Mouse (Mus musculus) neural tube, embryonic 11.5 days (tissue): Measurements from ENCODE around the gene Rab7. TPM values are rescaled to one million over a fixed set of nuclear protein-coding genes. Genes with fewer than 3 reads are reported as not detected.
A peak's percentile ranks its signal among the peaks of the same experiment; 100 is the strongest.

Source experiments
- ATAC-seq: fragments of 200-750 bp; cut with Nextera tagmentation; 2 replicates; pipeline ENCODE4 v1.8.0; 2017; ENCODE audit warnings: moderate number of reproducible peaks, mild to moderate bottlenecking, moderate TSS enrichment, moderate library complexity; ENCODE audit not compliant: insufficient read depth, low FRiP score, low TSS enrichment
- DNase-seq: peaks from one replicate; pipeline ENCODE4 v3.0.0-alpha.2; 2015; ENCODE audit warnings: low spot score
- H3K27ac ChIP-seq: fragments of 300-500 bp; sonication (generic); 2 replicates; pipeline ENCODE4 v1.5.1; 2014; ENCODE audit warnings: low read depth, mild to moderate bottlenecking, low read length
- H3K27me3 ChIP-seq: fragments of 300-500 bp; sonication (generic); 2 replicates; pipeline ENCODE4 v1.6.1; 2014; ENCODE audit warnings: mild to moderate bottlenecking, low read length, mixed read lengths; ENCODE audit not compliant: control insufficient read depth, insufficient read depth
- H3K36me3 ChIP-seq: fragments of 300-500 bp; sonication (generic); 2 replicates; pipeline ENCODE4 v1.6.1; 2014; ENCODE audit warnings: mild to moderate bottlenecking, low read length, moderate library complexity, mixed read lengths; ENCODE audit not compliant: control insufficient read depth, insufficient read depth
- H3K4me1 ChIP-seq: fragments of 300-500 bp; sonication (generic); 2 replicates; pipeline ENCODE4 v1.6.1; 2014; ENCODE audit warnings: low read length, mixed read lengths; ENCODE audit not compliant: control insufficient read depth, insufficient read depth
- H3K4me2 ChIP-seq: fragments of 300-500 bp; sonication (generic); 2 replicates; pipeline ENCODE4 v1.6.1; 2014; ENCODE audit warnings: low read depth, mild to moderate bottlenecking, moderate library complexity
- H3K4me3 ChIP-seq: fragments of 300-500 bp; sonication (generic); 2 replicates; pipeline ENCODE4 v1.5.1; 2014; ENCODE audit warnings: low read depth, low read length
- H3K9ac ChIP-seq: fragments of 300-500 bp; sonication (generic); 2 replicates; pipeline ENCODE4 v1.6.1; 2014; ENCODE audit warnings: mild to moderate bottlenecking, low read length
- H3K9me3 ChIP-seq: fragments of 300-500 bp; sonication (generic); 2 replicates; pipeline ENCODE4 v1.6.1; 2016; ENCODE audit warnings: low read length; ENCODE audit not compliant: control insufficient read depth
- WGBS: fragments of 180-500 bp; shearing (Covaris S2); extraction: QIAGEN DNeasy Blood & Tissue Kit; methylation state at CpG from one replicate; pipeline ENCODE4 v1.1.7; 2014; 5-methylcytosine and 5-hydroxymethylcytosine counted together
- polyA plus RNA-seq: library from polyadenylated mRNA; unstranded; fragments of >200 nt; fragmentation: Nextera tagmentation; extraction: Ambion mirVana; gene quantifications from 2 replicates; pipeline ENCODE4 v1.2.1, GENCODE M21; 2014

Rab7 gene
- polyA plus RNA-seq, result 275 and 276 TPM in 2 replicates

DNA sequence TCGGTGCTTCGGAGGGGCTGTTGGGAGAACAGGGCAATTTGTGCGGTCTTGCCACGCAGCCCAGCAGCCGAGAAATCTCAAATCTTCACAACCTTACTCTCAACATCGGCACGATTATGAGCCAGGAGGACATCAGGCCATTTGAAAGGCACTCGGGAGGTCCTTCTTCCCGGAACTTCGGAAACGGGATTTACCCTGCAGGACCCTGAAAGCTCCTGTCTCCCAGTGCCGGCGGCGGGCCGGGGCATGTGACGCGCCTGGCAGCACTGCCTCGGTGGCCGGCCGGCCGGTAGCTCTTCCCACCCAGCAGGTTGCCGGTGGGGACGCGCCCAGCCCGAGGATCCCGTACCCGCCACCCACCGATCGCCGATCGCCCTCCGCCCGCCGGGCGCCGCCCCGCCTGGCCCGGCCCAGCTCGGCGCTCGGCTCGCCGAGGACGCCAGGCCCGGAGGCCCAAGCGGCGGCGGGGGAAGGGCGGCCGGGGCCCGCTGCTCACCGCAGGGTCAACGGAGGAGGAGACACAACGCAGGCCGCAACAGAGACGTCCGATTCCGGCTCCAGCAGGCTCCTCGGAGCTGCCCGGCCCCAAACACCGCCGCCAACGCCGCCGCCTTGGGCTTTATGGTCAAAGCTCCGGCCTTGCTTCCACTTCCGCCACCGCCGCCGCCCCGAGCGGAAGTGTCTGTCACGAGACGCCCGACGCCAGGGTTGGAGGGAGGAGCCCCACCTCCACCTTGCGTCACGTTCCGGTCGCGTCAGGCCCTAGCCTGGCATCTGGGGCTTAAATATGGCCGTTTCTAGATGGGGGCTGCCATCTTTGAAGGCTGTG is at the start of gene Rab7:
TSS of gene Rab7 (minus strand) at position 694 of the 829 bp plus-strand sequence.
- Histone ChIP-seq H3K4me1 (peaks cover 4% of the 10 kb centered on the region; the same call in 1 of the 2 replicates), H3K9ac (peak within 1 kb of the TSS; percentile 93), H3K4me3 (peak within 1 kb of the TSS; percentile 96), H3K9me3 (no peaks in the 10 kb centered on the region), H3K27me3 (no peaks in the 10 kb centered on the region), H3K4me2 (peak within 1 kb of the TSS; percentile 78), H3K36me3 (no peaks in the 10 kb centered on the region), H3K27ac (peak within 1 kb of the TSS; percentile 69; the same call in 1 of the 2 replicates)
- under 1% methylated on average over 81 of the region's 82 CpGs for WGBS
- ATAC-seq, result peak; percentile 98
- peak; percentile 96 for DNase-seq

DNA sequence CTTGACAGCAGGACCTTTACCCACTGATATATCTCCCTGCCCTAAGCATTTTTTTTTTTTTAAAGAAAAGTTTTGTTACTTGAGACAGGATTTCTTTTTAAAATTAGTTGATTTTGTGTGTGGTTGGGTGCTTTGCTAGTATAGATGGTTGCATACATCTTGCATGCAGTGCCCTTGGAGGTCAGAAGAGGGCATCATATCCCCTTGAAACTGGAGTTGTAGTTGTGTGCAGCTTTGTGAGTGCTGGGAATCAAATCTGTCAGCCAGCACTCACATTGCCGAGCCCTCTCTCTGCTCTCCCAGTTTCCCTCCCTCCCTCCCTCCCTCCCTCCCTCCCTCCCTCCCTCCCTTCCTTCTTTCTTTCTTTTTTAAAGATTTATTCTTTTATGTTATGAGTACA is 43.9 kb upstream of the Rab7 start:
- H3K4me1 ChIP-seq, result peaks cover 3% of the 10 kb centered on the region; the same call in 1 of the 2 replicates
- no peak overlapping the region for H3K9ac ChIP-seq
- no peak overlapping the region for H3K4me2 ChIP-seq
- peaks cover 8% of the 10 kb centered on the region for H3K36me3 ChIP-seq
- H3K4me3 ChIP-seq, result no peak overlapping the region
- H3K27me3 ChIP-seq, result no peaks in the 10 kb centered on the region
- no peaks in the 10 kb centered on the region for H3K9me3 ChIP-seq
- DNase-seq (no peak), ATAC-seq (no peak)
- WGBS, result 70% methylated on average over 1 of the region's 1 CpGs
- H3K27ac ChIP-seq, result no peak overlapping the region

DNA sequence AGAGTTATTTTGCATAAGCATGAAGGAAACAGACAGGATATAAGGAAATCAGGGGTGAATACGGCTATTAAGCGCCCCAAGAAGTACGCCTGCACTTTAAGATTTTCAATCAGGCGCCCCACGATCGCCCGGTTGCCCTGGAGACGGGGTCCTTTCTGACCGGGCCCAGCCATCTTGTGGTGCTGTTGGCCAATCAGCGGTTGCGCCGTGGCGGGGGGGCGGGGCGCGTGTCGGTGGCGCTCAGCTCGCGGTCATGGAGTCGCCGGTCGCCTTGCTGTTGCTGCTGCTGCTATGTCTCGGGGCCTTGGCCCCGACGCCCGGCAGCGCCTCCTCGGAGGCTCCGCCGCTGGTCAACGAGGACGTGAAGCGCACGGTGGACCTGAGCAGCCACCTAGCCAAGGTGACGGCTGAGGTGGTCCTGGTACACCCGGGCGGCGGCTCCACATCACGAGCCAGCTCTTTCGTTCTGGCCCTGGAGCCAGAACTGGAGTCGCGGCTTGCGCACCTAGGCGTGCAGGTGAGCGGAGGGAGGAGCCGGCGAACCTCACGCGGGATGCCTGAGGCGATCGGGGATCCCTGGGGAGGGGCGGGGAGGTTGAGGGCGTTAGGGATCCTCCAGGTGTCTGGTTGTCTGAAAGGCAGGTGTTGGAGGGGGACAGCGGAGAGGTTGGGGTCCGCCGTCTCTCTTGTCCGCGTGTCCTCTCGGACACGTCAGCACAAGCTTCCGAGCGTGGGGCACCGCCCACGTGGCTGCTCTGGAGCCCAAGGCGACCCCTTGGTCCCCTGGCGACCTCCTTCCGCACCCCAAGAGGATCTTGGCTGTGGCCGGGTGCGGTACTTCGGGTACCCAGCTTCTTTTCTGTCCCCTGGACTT is 39.4 kb upstream of the Rab7 start, which contains the start of gene Rpn1:
TSS of gene Rpn1 (plus strand) at position 205 of the 874 bp plus-strand sequence.
- WGBS, result under 1% methylated on average over 71 of the region's 71 CpGs
- Histone ChIP-seq H3K4me2 (peak within 1 kb of the TSS; percentile 87), H3K9ac (peak within 1 kb of the TSS; percentile 96), H3K36me3 (no peaks in the 10 kb centered on the region), H3K9me3 (no peaks in the 10 kb centered on the region), H3K27me3 (no peaks in the 10 kb centered on the region), H3K4me3 (peak within 1 kb of the TSS; percentile 99), H3K27ac (peak within 1 kb of the TSS; percentile 54; the same call in 1 of the 2 replicates), H3K4me1 (peaks cover 3% of the 10 kb centered on the region; the same call in 1 of the 2 replicates)
- DNase-seq, result peak; percentile 96
- peak; percentile 94 for ATAC-seq

DNA sequence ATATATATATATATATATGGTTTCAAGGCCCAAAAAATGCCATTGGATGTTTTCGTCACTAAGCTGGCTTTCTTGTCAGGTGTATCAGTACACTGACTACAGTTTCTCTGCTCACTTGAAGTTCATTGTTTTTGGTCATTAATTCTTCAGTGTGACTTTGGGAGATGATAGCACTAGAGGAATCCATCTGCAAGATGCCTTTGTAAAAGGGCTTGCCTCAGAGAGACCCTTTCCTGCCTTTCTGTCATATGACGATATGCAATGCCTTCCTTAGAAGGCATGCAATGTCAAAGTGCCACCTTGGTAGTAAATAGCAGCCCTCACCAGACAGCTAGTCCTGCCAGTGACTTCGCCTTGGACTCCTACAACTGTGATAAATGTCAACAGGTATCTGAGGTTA is 38.6 kb upstream of the Rab7 start:
- ATAC-seq, result 0 out of 2 replicates have a peak, but pooled peaks have one; percentile 45
- DNase-seq, result no peak
- peak overlapping the region; percentile 99 for H3K4me3 ChIP-seq

DNA sequence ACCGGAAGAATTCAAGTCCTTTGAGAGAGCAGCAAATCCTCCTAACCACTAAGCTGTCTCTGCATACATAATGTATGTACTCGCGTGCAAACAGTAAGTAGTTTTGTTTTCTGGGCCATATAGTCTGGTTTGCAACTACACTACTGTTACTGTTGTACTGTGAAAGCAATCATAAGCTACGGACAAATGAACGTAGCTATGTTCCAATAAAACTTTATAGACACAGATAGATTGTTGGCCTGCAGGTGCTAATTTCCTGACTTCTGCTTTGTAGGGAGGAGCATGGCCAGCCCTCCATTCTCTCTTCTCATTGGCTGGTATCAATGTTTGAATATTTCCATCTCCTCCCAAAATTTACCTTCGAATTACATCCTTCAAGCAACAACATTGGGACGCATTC is 38.0 kb upstream of the Rab7 start:
- no peak for ATAC-seq
- Histone ChIP-seq H3K9ac (no peak overlapping the region), H3K36me3 (no peaks in the 10 kb centered on the region), H3K9me3 (no peaks in the 10 kb centered on the region), H3K4me1 (peaks cover 3% of the 10 kb centered on the region; the same call in 1 of the 2 replicates), H3K4me2 (no peak overlapping the region), H3K27me3 (no peaks in the 10 kb centered on the region), H3K4me3 (no peak overlapping the region), H3K27ac (no peak overlapping the region)
- no peak for DNase-seq
- 85% methylated on average over 7 of the region's 7 CpGs for WGBS

More for the DNA sequence above, 38.6 kb upstream of the Rab7 start:
- no peak overlapping the region for H3K27ac ChIP-seq
- H3K36me3 ChIP-seq, result no peaks in the 10 kb centered on the region
- no peak overlapping the region for H3K9ac ChIP-seq
- H3K9me3 ChIP-seq, result no peaks in the 10 kb centered on the region
- 75% methylated on average over 3 of the region's 3 CpGs for WGBS
- H3K4me1 ChIP-seq, result peaks cover 3% of the 10 kb centered on the region; the same call in 1 of the 2 replicates
- no peaks in the 10 kb centered on the region for H3K27me3 ChIP-seq
- peak overlapping the region; percentile 87 for H3K4me2 ChIP-seq

DNA sequence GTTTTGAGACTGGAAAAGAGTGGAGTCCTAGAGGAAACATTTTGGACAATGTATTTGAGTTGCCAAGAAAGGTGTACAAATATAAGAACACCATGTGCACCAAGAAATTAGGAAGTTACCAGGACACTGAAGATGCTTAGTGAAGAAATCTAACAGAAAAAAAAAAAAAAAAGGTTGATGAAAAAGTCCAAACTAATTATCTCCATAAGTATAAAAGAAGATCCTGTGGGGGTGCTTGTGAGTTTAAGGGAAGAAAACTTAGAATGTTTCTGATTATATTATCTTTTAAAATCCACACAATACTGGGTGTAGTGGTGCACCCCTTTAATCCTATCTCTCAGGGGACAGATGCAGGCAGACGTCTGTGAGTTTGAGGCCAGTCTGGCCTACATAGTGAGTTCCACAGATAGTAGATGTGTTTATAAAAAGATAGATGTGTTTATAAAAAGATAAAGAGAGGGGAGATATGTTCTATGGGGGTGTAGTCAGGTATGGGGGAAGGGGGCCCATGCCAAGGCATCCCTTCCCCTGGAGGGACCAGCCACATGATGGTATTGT is 31.0 kb upstream of the Rab7 start:
- Histone ChIP-seq H3K27ac (no peak overlapping the region), H3K4me3 (no peak overlapping the region), H3K36me3 (no peaks in the 10 kb centered on the region), H3K4me1 (no peaks in the 10 kb centered on the region), H3K4me2 (no peak overlapping the region), H3K9ac (no peak overlapping the region), H3K9me3 (no peaks in the 10 kb centered on the region), H3K27me3 (no peaks in the 10 kb centered on the region)
- DNase-seq (no peak), ATAC-seq (no peak)
- 79% methylated on average over 1 of the region's 1 CpGs for WGBS

DNA sequence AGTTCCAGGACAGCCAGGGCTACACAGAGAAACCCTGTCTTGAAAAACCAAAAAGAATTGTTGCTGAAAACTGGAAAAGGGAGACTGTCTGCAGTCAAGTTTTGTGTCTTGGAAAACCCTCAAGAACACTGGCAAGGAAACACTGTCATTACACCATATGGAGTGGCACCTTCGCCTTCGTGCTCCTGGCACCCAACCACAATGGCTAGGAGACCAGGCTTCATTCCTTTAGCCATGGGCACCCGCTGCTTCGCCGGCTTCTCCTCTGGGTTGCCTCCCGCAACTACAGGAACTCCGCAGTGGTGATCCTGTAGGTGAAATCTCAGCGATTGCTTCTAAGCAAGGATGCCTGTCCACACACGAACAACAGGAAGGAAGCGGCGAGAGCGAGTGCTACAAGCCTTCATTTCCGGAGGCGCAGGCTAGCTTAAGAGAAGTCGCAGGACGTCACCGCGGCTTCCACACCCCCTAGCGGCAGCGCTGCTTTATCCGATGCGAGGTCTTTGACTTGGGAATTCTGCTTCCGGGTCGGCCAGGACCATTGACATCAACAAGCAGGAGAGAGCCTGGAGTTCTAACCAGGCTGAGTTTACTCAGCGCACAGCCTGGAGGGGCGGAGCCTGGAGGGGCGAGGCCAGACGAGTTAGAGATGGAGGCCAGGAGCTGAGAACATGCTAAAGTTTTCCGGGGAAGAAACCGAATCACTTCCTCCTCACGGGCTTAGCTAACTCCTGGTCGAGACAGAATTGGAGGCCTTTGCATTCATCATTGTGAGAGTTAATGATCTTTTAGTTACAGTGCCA is 29.9 kb upstream of the Rab7 start:
- ATAC-seq (peak; percentile 98), DNase-seq (peak; percentile 97)
- no peaks in the 10 kb centered on the region for H3K27me3 ChIP-seq
- peak overlapping the region; percentile 37 for H3K4me3 ChIP-seq
- H3K9me3 ChIP-seq, result no peaks in the 10 kb centered on the region
- H3K4me1 ChIP-seq, result no peaks in the 10 kb centered on the region
- peak overlapping the region; percentile 59 for H3K4me2 ChIP-seq
- WGBS, result 5% methylated on average over 32 of the region's 32 CpGs
- peak overlapping the region; percentile 73 for H3K27ac ChIP-seq
- H3K36me3 ChIP-seq, result no peaks in the 10 kb centered on the region
- peak overlapping the region; percentile 72 for H3K9ac ChIP-seq

DNA sequence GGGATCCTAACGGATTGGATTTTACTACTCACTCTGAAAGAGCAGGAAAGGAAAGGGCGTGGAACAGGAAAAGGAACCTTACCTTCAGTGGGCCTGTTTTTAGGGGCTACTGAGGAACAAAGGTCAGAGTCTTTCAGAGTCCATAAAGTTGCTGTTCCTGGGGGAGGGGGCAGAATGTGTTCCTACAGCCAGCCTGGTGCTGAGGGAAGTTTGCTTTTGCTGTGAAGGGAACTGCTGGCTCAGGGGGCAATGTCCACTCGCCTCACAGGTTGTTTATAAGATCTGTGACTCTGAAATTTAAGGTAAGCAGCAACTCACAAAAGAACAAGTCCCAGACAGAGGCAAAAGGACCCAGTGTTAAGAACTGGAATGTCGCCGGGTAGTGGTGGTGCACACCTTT is 26.1 kb upstream of the Rab7 start:
- H3K4me3 ChIP-seq, result no peak overlapping the region
- H3K4me1 ChIP-seq, result no peaks in the 10 kb centered on the region
- DNase-seq (no peak), ATAC-seq (no peak)
- H3K4me2 ChIP-seq, result no peak overlapping the region
- H3K9ac ChIP-seq, result no peak overlapping the region
- no peak overlapping the region for H3K27ac ChIP-seq
- H3K36me3 ChIP-seq, result no peaks in the 10 kb centered on the region
- no peaks in the 10 kb centered on the region for H3K27me3 ChIP-seq
- 72% methylated on average over 5 of the region's 5 CpGs for WGBS
- no peaks in the 10 kb centered on the region for H3K9me3 ChIP-seq
